Mouse (Mus musculus) spleen, adult 2 months (tissue): ENCODE measurements around the gene Zfp658.

Source experiments
- CTCF ChIP-seq: fragments of 200-500 bp; IDR thresholded peaks from 2 replicates; pipeline ENCODE4 v1.5.1; 2011; ENCODE audit warnings: mild to moderate bottlenecking, inconsistent platforms; ENCODE audit not compliant: insufficient read depth, insufficient read length, insufficient replicate concordance; ENCODE audit errors: extremely low read depth
- POLR2A ChIP-seq: fragments of 200-500 bp; IDR thresholded peaks from 2 replicates; pipeline ENCODE4 v1.6.1; 2011; ENCODE audit warnings: low read depth, low read length, inconsistent platforms

DNA sequence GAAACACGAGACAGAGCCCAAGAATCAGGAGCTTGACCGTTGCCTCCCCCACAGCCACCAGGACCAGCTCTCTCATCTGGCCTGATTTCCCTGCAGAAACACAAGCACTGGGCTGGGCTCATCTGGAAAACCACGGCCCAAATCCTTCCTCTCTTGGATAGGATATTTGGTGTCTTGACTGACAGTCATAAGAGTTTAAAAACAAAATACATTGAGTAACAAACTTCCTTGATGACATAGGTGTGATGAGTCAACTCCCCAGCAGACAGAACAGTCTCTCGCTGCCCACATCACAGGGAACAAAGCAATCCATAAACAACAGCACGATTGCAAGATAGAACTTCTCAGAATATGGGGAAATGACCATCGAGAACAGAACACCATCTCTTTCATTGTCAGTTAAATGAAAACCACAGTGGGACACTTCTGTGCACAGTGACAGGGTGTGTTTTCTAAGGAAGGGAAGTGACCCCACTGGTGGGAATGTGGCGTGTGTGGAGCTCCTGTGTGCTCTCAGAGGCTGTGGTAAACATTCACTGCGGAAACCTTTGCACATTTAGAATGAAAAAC is 31.8 kb upstream of the Zfp658 start:
- TF ChIP-seq CTCF (no peak), POLR2A (no peak)
